In genomic region chr2:60546082-60546481, GRCm38 (mm10) we compare ENCODE assay signal across 22 mouse cellular contexts. TPM values are rescaled to one million over a fixed set of nuclear protein-coding genes. Genes with fewer than 3 reads are reported as not detected.
DNase-seq lines count a peak whose midpoint lies in the region; ATAC-seq and TF ChIP-seq lines count a peak whose summit lies in the region.
"Had no signal": no experiment of that assay in that cellular context is flagged by ENCODE, and none has a peak within 500 bp of the region (broad histone marks: within the 10 kb centered on the region; RNA-seq: fewer than 3 reads in every experiment).

No protein-coding gene starts in this region.

- 0 out of 2 replicates have a peak, but pooled peaks cover 4% of the 10 kb centered on the region for H3K4me1 ChIP-seq in embryonic facial prominence, embryonic 14.5 days (ENCODE audit: control insufficient read depth, insufficient read depth, low read length)
- H3K4me1 ChIP-seq in embryonic facial prominence, embryonic 10.5 days, result peaks cover 33% of the 10 kb centered on the region
- peaks cover 21% of the 10 kb centered on the region; the same call in 1 of the 2 replicates for H3K4me1 ChIP-seq in lung, embryonic 15.5 days
- H3K4me1 ChIP-seq: neural tube, embryonic 15.5 days; stomach, embryonic 15.5 days had no signal

- H3K27me3 ChIP-seq in embryonic facial prominence, embryonic 14.5 days (replicated peaks; ENCODE audit: control insufficient read depth, insufficient read depth, low read length), result no peaks in the 10 kb centered on the region
- H3K27me3 ChIP-seq in embryonic facial prominence, embryonic 10.5 days (replicated peaks; ENCODE audit: low read depth, poor library complexity, severe bottlenecking), result peaks cover 3% of the 10 kb centered on the region
- no peaks in the 10 kb centered on the region for H3K27me3 ChIP-seq in lung, embryonic 15.5 days
- no peaks in the 10 kb centered on the region for H3K27me3 ChIP-seq in myocyte (ENCODE audit: control insufficient read depth, insufficient read depth, insufficient read length)
- H3K27me3 ChIP-seq: embryonic facial prominence, embryonic 12.5 days; hindbrain, embryonic 13.5 days; neural tube, embryonic 15.5 days; stomach, embryonic 15.5 days had no signal

- ATAC-seq in embryonic facial prominence, embryonic 14.5 days (ENCODE audit: low read depth), result no peak
- ATAC-seq in lung, embryonic 15.5 days (ENCODE audit: borderline replicate concordance, extremely low read depth, low FRiP score, low TSS enrichment), result peak; percentile 49; the same call in 1 of the 2 replicates

- H3K4me2 ChIP-seq in embryonic facial prominence, embryonic 14.5 days (ENCODE audit: low read depth, low read length), result no peak overlapping the region
- no peak overlapping the region for H3K4me2 ChIP-seq in lung, embryonic 15.5 days
- H3K4me2 ChIP-seq in myocyte (ENCODE audit: low read depth), result no peak overlapping the region
- H3K4me2 ChIP-seq: embryonic facial prominence, embryonic 12.5 days; heart, embryonic 11.5 days; hindbrain, embryonic 13.5 days; liver, embryonic 11.5 days; midbrain, embryonic 12.5 days; neural tube, embryonic 15.5 days; stomach, embryonic 15.5 days had no signal

- peak; percentile 41 for DNase-seq in embryonic facial prominence, embryonic 14.5 days (ENCODE audit: low spot score)
- no peak for DNase-seq in embryonic facial prominence, embryonic 10.5 days (ENCODE audit: low spot score)
- no peak for DNase-seq in lung, adult 18-20 months
- DNase-seq in kidney, postnatal 10 days, result peak; percentile 29
- DNase-seq in spleen, postnatal 10 days (ENCODE audit: low spot score in 2 of 2), result no peak
- no peak for DNase-seq in right cerebral cortex, postnatal 4 days
- DNase-seq: adrenal gland, postnatal 10 days; cerebellum, adult 11 months; cerebellum, postnatal 25 days; heart, postnatal 14 days; thymus, adult 2 months had no signal

- H3K9me3 ChIP-seq in embryonic facial prominence, embryonic 14.5 days (ENCODE audit: control insufficient read depth, low read length), result no peaks in the 10 kb centered on the region
- H3K9me3 ChIP-seq in embryonic facial prominence, embryonic 10.5 days, result no peaks in the 10 kb centered on the region
- H3K9me3 ChIP-seq in lung, embryonic 15.5 days, result no peaks in the 10 kb centered on the region
- H3K9me3 ChIP-seq: embryonic facial prominence, embryonic 12.5 days; forebrain, embryonic 10.5 days; hindbrain, embryonic 13.5 days; midbrain, embryonic 12.5 days; neural tube, embryonic 15.5 days; stomach, embryonic 15.5 days had no signal

- no peak overlapping the region for H3K9ac ChIP-seq in embryonic facial prominence, embryonic 14.5 days (ENCODE audit: low read depth, low read length)
- no peak overlapping the region for H3K9ac ChIP-seq in lung, embryonic 15.5 days
- H3K9ac ChIP-seq: embryonic facial prominence, embryonic 12.5 days; hindbrain, embryonic 13.5 days; midbrain, embryonic 12.5 days; neural tube, embryonic 15.5 days; stomach, embryonic 15.5 days had no signal

- H3K79me2 ChIP-seq in myocyte (ENCODE audit: control insufficient read depth, insufficient read depth), result no peaks in the 10 kb centered on the region

- 73% methylated on average over 4 of the region's 4 CpGs for WGBS in embryonic facial prominence, embryonic 14.5 days
- WGBS in embryonic facial prominence, embryonic 10.5 days, result 88% methylated on average over 4 of the region's 4 CpGs
- 58% methylated on average over 4 of the region's 4 CpGs for WGBS in lung, embryonic 15.5 days

- no peak overlapping the region for H3ac ChIP-seq in myocyte (ENCODE audit: control insufficient read depth, insufficient read length)

- H3K27ac ChIP-seq in embryonic facial prominence, embryonic 14.5 days (replicated peaks; ENCODE audit: low read depth, low read length), result no peak overlapping the region; the same call in 1 of the 2 replicates
- no peak overlapping the region for H3K27ac ChIP-seq in embryonic facial prominence, embryonic 10.5 days (replicated peaks)
- H3K27ac ChIP-seq in lung, embryonic 15.5 days, result 0 out of 2 replicates have a peak overlapping the region, but pooled peaks have one; percentile 3
- H3K27ac ChIP-seq: embryonic facial prominence, embryonic 12.5 days; forebrain, embryonic 10.5 days; hindbrain, embryonic 13.5 days; macrophage; midbrain, embryonic 12.5 days; neural tube, embryonic 15.5 days; stomach, embryonic 15.5 days had no signal

- H3K4me3 ChIP-seq in embryonic facial prominence, embryonic 14.5 days (ENCODE audit: low read depth, low read length), result no peak overlapping the region
- H3K4me3 ChIP-seq in embryonic facial prominence, embryonic 10.5 days, result no peak overlapping the region
- no peak overlapping the region for H3K4me3 ChIP-seq in lung, embryonic 15.5 days
- H3K4me3 ChIP-seq in myocyte, result no peak overlapping the region
- H3K4me3 ChIP-seq: embryonic facial prominence, embryonic 12.5 days; forebrain, embryonic 10.5 days; hindbrain, embryonic 13.5 days; midbrain, embryonic 12.5 days; neural tube, embryonic 15.5 days; stomach, embryonic 15.5 days had no signal

- H3K36me3 ChIP-seq in embryonic facial prominence, embryonic 14.5 days (ENCODE audit: control insufficient read depth, insufficient read depth, low read length), result no peaks in the 10 kb centered on the region
- no peaks in the 10 kb centered on the region for H3K36me3 ChIP-seq in embryonic facial prominence, embryonic 10.5 days (replicated peaks)
- H3K36me3 ChIP-seq in lung, embryonic 15.5 days, result no peaks in the 10 kb centered on the region
- H3K36me3 ChIP-seq in myocyte (ENCODE audit: control insufficient read depth, insufficient read depth), result no peaks in the 10 kb centered on the region
- H3K36me3 ChIP-seq: embryonic facial prominence, embryonic 12.5 days; forebrain, embryonic 10.5 days; hindbrain, embryonic 13.5 days; midbrain, embryonic 12.5 days; neural tube, embryonic 15.5 days; stomach, embryonic 15.5 days had no signal

- no peak for TF ChIP-seq POLR2A in myocyte (IDR thresholded peaks at IDR 0.05; ENCODE audit: insufficient read length, low read depth)

TF ChIP-seq in myocyte, 11 proteins besides CTCF, POLR2A, EP300 and RAD21:
- TF ChIP-seq SRF (IDR thresholded peaks at IDR 0.05; ENCODE audit: control insufficient read depth, insufficient read length, low read depth), result no peak
- TF ChIP-seq USF1 (IDR thresholded peaks at IDR 0.05; ENCODE audit: low read depth), result peak; percentile 47
TF ChIP-seq in myocyte: peak in this region for 1.

RNA-seq across cellular contexts. Expression of gene Pla2r1, which starts 7.0 kb away (rescaled TPM):
- 2.5 and 2.9 TPM in 2 replicates for polyA plus RNA-seq in embryonic facial prominence, embryonic 14.5 days (2014; fragmentation: Nextera tagmentation; extraction: Ambion mirVana)
- 2.5 and 2.8 TPM in 2 replicates for polyA plus RNA-seq in embryonic facial prominence, embryonic 10.5 days (2016; fragmentation: Nextera tagmentation; extraction: Ambion mirVana)
- 2.9 and 3.2 TPM in 2 replicates for polyA plus RNA-seq in lung, embryonic 15.5 days (2015; fragmentation: Nextera tagmentation; extraction: Ambion mirVana)
- polyA plus RNA-seq in myocyte (2012; fragmentation: generic; extraction: Trizol), result 0.79 TPM

Comparison
In these comparisons a context has a peak if more than half of its experiments do, and no peak if none do; other contexts are left out.
1. DNase-seq: peak in embryonic facial prominence, embryonic 14.5 days (single experiment) and kidney, postnatal 10 days (single experiment); none in embryonic facial prominence, embryonic 10.5 days (single experiment), lung, adult 18-20 months (0 of 2), spleen, postnatal 10 days (0 of 2) and right cerebral cortex, postnatal 4 days (single experiment).